Mouse (Mus musculus) cerebellum, postnatal 10 days (tissue): ENCODE results near the gene Hoxc11.

Experiments
- DNase-seq, 2 experiments: peaks; one replicate each; pipeline ENCODE4 v3.0.0; 2021; ENCODE audit warnings: mixed read lengths in 2 of 2

Hoxc11 gene

GRCm38 (mm10) chr15:102954192-102955006 lies at the start of gene Hoxc11:
Hoxc11 (plus strand) TSS chr15:102954427.
- DNase-seq = no peak

- DNase-seq = no peak
These were observed 49.3 kb upstream of the Hoxc11 start for GRCm38 (mm10) chr15:102904946-102905345.

DNA sequence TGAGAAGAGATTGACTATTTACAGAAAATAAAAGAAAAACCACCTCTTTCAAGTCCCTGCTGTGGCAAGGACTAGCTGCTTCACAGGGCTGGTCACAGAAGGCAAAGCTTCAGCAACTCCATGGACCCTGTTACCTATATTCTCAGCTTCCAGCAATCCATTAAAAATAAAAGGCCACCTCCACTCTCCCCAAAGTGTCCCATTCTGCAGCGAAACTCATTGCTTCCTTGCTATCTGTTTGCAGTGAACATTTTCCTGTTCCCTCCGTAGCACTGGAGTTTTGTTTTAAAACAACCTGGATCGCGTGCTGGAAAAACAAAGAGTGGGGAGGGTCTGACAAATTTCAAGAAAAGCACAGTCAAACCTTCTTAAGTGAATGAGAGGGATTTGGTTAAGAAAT lies 44.7 kb upstream of the Hoxc11 start:
- DNase-seq = no peak

GRCm38 (mm10) chr15:102910038-102910437 lies 44.2 kb upstream of the Hoxc11 start:
- DNase-seq = no peak

DNA sequence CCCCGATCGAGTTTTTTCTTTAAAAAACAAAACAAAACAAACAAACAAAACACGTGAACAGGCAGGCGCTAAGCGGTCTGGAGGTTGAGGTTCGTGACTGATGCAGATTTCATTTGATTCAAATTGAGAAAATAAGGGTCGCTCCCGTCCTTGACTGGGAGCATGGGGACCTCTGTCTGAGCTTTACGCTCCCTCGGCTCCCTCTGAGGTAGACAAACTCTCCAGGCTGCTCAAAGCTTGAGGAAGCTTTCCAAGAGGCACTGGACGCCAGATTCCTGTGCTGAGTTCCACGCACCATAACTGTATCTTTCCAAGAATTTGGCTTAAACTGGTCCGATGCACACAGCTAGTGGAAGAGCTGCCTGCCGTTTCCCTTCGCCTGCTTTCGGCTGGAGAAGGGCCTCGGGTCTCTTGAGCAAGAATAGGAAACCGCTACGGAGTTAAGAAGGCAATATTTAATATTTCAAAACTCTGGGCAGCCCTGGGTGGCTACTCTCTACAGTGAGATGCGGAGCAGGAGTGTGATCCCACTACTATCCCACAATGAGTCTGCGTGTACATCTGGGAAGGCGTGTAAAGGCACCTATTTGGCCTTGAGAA lies 43.6 kb upstream of the Hoxc11 start:
- no peak for DNase-seq

GRCm38 (mm10) chr15:102913038-102913585 lies 41.1 kb upstream of the Hoxc11 start:
- no peak for DNase-seq

- no peak for DNase-seq
These were observed 36.2 kb upstream of the Hoxc11 start for GRCm38 (mm10) chr15:102917972-102918572.

- no peak for DNase-seq
These were observed 35.5 kb upstream of the Hoxc11 start for GRCm38 (mm10) chr15:102918611-102919265.

- no peak for DNase-seq
These were observed 34.7 kb upstream of the Hoxc11 start for GRCm38 (mm10) chr15:102919336-102920180.

- DNase-seq = peak in 1 of 2 experiments; percentile 21
These were observed 33.6 kb upstream of the Hoxc11 start for GRCm38 (mm10) chr15:102920619-102921018.

- DNase-seq = no peak
These were observed 32.9 kb upstream of the Hoxc11 start, which contains the start of gene Hoxc13 for GRCm38 (mm10) chr15:102921053-102922011. Hoxc13 (plus strand) TSS chr15:102921103.

- no peak for DNase-seq
These were observed 32.2 kb upstream of the Hoxc11 start for GRCm38 (mm10) chr15:102922012-102922362.

- DNase-seq = no peak
These were observed 31.4 kb upstream of the Hoxc11 start for GRCm38 (mm10) chr15:102922636-102923500.

- no peak for DNase-seq
These were observed 27.1 kb upstream of the Hoxc11 start for GRCm38 (mm10) chr15:102927032-102927645.

DNA sequence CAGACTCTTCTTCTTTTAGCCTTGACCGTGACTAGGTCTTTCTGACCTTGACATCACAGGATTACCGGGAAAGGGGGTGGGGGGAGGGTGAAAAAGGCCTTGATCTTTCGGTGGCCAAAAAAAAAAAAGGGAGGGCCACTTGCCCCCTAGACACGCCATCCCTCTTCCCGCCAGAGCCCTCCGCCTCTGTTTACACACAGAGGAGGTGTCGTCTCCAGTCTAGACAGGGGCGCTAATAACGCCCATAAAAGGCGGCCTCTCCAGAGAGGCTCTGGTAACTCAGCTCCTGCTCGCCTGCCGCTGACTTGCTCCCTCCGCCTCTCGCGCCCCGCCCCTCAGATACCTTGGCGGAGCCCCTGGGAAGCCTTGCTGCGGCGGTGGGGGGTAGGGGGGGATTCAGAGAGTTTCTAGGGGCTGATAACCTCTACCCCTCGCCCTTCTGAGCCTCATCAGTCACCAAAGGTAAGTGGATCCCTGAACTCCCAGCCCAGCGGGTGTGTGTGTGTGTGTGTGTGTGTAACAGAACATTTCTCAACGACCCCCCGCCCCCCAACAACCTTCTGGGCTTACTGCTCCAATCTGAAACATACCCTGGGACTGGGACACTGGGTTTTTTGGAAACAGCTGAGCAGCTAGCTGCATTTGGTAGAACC lies 22.4 kb upstream of the Hoxc11 start:
- DNase-seq = no peak

DNA sequence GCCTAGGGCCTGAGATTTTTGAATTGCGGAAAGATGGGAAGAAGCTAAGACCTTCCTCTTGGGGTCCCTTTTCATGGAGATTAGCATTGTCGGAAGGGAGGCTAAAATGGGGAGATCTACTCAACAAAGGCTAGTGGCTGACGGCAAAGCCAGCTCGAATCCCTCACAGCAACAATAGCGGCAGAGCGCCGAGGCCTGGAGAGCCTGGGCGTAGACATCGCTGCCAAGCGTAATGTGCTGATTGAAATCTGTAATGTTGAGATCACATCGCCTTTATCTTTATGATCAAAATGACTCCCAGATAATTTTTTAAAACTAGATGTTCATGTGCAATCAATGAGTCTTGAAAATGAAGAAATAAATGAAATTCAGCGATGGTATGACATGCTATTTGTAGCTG lies 19.8 kb upstream of the Hoxc11 start:
- no peak for DNase-seq

DNA sequence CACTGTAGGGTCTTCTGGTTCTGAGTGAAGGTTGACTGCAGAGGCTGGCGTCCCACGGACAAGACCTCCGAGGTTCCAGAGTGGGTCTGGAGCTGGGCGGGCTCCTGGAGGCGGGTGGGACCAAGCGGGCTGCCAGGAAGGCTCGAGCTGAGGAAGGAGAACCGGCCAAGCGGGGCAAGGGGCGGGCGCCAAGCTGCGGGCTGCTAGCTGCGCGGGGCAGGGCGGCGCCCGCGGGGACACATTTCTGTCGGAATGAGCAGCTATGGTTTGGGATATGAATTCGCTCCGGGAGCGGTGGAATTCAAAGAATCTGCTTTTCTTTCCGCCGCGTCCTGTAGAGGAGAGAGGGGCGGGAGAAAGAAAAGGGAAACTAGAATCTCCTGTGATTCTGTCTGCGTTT lies 19.3 kb upstream of the Hoxc11 start:
- no peak for DNase-seq

GRCm38 (mm10) chr15:102936279-102936972 lies 17.8 kb upstream of the Hoxc11 start, which contains the start of gene Hoxc12:
Hoxc12 (plus strand) TSS chr15:102936757.
- no peak for DNase-seq
